In the genomic region with DNA sequence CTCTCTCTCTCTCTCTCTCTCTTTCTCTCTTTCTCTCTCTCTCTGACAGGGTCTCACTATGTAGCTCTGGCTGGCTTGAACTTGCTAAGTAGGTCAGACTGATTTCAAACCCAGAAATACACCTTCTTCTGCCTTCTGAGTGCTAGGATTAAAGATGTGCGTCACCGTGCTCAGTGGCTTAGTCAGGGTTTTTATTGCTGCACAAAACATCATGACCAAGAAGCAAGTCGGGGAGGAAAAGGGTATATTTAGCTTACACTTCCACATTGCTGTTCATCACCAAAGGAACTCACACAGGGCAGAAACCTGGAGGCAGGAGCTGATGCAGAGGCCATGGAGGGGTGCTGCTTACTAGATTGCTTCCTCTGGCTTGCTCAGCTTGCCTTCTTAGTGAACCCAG, we compare ENCODE assay signal across 10 mouse cellular contexts. TPM values are rescaled to one million over a fixed set of nuclear protein-coding genes. Genes with fewer than 3 reads are reported as not detected.
"Had no signal": no experiment of that assay in that cellular context is flagged by ENCODE, and none has a peak within 500 bp of the region (broad histone marks: within the 10 kb centered on the region; RNA-seq: fewer than 3 reads in every experiment).

No protein-coding gene starts in this region.

RNA-seq across cellular contexts. Expression of gene Gm525, which starts 9.1 kb away (rescaled TPM):
- polyA plus RNA-seq: embryonic facial prominence, embryonic 10.5 days; embryonic facial prominence, embryonic 11.5 days; erythroblast, embryonic 14.5 days; forebrain, embryonic 10.5 days; forebrain, embryonic 11.5 days; forebrain, embryonic 12.5 days; forebrain, embryonic 13.5 days; forebrain, embryonic 14.5 days; forebrain, embryonic 15.5 days; forebrain, embryonic 16.5 days had no signal

RNA-seq across cellular contexts. Expression of gene Dgke, which starts 16.0 kb away (rescaled TPM):
- polyA plus RNA-seq: erythroblast, embryonic 14.5 days had no signal
